Mouse (Mus musculus): ENCODE results near the gene Slc18a3.

Gene Slc18a3

DNA sequence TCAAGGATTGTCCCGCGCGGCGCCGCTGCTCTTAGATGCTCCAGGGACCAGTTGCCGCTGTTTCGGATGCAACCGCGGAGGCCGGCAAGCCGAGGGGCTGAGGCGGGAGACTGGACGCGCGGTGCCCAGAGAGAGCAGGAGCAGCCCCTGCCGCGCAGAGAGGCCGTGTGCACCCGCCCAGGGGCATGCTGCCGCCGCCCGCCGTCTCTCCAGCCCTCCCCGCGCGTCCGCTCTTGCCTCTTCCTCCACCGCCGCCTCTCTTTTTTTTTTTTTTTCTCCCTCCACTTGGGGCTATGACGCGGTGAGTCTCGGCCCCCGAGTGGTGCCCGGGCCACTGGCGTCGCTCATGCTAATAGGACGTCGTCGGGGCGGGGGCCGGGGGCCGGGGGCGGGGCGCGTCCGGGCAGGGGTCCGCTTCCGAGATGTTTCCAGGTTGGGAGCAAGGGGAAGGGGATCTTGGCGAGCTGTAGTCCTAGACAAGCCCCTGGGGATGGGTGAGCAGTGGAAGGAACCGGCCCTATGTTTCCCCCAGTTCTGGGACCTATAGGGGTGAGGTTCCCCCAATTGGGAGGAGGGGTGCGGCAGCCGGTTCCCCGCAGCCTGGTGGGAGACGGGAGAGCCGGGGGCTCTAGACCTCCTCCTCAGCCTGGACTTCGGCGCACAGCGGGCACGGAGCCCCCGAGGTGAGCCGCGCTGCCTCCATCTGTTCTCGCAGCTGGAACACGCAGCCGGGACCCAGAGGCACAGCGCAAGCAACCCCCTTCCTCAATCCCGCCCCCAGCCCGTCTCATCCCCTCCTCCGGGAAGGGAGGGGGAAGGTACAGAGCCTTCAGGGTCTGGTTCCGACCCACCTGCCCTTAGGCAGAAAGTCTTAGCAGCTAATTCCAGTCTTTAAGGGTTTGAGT, at the start of gene Slc18a3:
TSS of gene Slc18a3 (minus strand) at position 250 of the 905 bp plus-strand sequence.
- DNase-seq, result no peak

DNA sequence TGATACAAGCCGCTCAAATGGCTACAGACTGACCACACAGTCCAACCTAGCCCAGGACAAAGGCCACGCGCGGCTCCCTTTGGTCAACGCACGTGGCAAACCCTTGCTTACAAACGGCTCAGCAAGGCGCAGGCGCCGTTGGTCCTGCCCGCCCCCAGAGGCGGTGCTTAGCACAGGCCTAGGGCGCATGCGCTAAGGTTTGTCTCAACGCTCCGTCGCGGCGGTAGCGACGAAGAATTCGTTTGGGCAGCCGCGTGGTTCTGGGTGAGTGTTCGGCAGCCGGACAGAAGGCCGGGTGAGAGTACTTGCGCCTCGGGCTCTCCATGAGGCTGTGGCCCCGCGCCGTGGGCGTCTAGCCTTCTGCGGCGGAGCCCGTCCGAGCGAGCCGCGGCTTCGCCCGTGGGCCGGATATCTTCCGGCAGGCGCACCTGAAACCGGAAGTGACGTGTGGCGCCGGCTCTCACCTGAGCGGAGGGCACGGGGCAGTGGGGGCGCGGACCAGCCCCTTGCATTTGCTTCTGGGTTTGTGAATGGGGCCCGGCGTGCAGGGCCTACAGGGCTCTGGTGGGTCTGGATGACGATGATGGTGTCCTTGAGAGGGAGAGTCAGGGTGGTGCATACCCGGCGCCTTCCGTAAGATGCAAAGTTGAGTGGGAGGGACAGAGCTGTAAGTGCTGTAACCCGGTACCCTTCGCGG, 48.8 kb upstream of the Slc18a3 start, which contains the start of gene Ercc6:
TSS of gene Ercc6 (plus strand) at position 186 of the 697 bp plus-strand sequence.
- peak; percentile 92 for DNase-seq

DNA sequence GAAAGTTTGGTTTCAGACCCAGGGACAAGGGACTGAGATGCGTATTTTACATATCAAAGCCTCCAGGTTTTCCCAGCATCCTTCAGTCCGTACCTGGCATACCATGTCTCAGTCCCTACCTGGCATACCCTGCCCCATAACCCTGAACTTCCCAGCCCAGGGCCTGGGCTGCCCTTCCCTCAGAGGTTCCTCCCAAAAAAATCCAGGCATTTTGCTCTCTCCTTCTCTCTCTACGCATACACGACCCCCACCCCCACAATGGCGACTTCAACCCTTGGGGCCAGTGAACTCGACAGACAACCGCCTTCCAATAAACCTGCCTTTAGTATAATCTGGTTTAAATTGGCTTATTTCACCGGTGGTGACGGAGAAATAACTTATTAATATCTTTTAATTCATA, 48.3 kb upstream of the Slc18a3 start:
- DNase-seq, result no peak

DNA sequence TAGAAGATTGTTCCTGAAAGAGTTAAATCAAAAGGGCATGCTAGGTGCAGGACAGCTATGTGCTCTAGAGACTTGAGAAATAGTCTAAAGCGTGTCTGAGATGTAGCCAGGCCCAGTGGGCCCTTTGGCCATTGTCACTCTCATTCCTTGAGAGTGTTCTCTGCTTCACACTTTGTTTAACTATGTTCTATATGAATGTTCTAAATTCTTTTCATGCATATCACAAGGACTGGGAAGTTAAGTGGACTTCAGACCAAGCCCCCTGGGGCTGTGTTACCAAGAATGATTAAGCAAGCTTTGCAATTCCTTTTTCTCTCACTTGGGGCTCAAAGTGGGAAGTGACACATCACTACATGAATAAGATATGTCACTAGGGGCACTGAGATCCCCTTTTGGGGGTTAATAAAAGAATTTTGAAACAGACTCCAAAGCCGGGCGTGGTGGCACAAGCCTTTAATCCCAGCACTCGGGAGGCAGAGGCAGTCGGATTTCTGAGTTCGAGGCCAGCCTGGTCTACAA, 44.9 kb upstream of the Slc18a3 start:
- no peak for DNase-seq

DNA sequence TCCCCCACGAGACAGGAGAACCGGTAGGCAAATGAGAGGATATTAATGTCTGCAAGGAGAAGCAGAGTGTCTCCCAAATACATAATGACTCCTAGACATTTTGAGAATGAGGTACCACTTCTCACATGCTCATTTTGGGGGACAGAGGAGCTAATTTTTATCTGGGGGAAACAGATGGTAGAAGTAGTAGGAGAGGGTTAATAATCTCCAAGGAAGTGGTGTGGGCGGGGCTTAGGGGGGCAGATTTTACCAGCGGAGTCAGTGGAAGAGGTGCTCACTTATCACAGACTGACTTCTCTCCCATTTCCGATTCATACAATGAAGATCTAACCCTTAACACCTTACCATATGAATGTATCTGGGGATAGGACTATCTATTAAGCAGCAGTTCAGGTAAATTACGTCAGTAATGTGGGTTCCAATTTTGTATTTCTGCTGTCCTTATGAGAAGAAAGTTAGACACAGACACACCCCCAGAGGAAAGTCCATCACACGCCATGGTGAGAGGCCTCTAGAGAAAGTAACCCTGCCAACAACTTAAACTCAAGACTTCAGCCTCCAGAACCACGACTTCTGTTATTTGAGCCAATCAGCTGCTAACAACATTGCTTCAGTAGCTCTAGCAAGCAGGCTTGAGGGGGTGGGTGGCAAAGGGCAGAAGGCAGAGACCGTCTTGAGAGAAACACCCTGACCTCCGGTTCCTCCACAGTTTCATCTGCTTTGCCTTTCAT, 43.6 kb upstream of the Slc18a3 start:
- DNase-seq, result no peak

DNA sequence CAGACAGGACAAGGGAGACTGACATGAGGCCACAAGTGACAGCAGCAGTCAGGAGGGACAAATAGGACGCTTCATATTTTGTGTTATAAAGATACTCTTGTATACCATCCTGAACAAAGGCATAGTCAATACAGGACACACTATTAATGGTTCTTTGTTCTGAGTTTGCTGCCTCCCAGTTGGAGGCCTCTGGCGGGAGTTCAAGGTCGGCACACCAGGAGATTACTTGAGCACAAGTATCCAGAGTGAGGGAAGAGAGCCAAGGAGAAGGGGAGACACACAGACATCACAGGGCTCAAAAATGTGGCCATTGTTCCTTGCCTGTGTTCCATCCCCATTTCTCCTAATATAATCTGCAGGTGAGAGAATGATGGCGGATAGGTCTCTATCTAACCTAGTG, 42.6 kb upstream of the Slc18a3 start:
- DNase-seq, result no peak

DNA sequence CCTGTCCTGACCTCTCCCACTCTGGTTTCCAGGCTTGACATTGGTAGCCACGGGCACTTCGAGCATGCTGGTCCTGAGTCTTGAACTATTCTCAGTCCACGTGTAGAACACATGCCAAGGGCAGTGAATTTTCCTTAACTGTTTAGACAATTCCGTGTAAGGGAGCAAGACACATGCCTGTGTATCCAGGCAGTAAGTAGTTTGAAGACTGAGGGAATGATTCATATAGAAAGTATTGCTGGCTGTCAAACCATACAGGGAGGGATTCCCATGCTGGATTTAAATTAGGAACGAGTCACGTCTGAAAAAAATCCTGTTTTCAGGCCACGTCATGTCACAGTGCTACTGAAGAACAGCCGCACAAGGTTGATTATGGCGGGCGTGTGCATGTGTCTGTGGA, 41.7 kb upstream of the Slc18a3 start:
- DNase-seq, result no peak

DNA sequence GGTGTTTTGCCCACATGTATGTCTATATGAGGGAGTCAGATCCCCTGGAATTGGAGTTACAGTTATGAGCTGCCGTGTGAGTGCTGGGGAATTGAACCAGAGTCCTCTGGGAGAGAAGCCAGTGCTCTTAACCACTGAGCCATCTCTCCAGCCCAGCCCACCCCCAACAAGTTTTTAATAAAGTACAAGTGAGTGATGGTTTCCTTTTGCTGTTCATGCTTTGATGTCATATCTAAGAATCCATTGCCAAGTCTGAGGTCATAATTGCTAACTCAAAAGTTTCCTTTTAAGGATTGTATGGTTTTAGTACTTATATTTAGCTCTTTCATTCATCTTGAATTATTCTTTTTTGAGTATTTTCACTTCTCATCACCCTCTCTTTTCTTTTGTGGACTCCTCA, 39.2 kb upstream of the Slc18a3 start:
- no peak for DNase-seq

DNA sequence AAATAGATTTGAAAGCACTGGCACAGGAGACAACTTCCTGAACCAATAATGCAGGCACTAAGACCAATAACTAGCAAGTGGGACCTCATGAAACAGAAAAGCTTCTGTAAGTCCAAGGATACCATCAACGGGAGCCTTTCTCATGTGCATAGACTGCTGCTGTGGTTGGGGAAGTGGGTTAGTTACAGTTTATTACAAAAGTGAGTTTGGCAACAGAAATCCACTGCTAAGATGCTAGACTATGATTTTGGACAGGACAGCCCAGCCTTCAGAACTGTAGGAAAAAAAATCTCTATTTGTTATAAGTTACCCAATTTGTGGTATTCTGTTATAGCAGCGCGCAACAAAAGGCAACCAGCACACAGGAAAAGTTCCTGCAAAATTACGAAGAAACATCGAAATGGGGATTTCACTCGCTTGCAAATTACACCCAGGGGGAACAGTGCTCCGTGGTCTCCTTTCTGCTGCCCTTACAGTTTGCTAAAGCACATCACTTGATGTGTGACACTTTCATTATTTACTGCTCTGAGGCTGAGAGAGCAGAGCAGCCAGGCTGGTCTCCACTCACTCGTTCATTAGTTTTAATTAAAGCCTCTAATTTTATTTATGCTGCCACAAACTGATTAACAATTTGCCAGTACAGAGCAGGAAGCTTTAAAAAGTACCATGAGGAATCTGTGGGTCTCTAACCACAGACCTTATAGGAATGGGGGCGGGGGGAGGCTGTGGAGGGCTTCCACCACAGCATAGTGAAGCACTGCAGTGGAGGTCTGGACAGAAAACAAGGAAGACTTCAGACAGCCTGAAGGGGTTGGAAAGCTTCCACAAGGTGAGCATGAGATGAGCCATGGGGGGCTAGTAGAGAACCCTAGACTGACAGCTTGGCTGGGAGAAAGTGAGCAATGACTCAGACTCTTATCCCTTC, 38.4 kb upstream of the Slc18a3 start:
- DNase-seq, result no peak

DNA sequence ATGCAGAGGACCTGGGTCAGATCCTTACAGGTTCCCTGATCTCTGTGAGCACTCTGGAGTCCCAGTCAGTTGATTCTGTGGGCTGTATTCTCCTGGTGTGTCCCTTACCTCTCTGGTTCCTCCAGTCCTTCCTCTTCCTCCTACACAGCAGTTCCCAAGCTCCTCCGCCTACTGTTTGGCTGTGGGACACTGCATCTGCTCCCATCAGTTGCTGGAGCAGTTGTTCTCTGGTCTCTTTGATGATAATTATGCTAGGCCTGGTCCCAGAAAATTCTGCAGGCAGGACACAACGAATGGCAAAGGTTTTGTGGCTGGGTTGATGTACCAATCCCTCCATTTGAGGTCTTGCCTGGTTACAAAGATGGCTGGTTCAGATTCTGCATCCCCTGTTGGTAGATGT, 36.7 kb upstream of the Slc18a3 start:
- no peak for DNase-seq

DNA sequence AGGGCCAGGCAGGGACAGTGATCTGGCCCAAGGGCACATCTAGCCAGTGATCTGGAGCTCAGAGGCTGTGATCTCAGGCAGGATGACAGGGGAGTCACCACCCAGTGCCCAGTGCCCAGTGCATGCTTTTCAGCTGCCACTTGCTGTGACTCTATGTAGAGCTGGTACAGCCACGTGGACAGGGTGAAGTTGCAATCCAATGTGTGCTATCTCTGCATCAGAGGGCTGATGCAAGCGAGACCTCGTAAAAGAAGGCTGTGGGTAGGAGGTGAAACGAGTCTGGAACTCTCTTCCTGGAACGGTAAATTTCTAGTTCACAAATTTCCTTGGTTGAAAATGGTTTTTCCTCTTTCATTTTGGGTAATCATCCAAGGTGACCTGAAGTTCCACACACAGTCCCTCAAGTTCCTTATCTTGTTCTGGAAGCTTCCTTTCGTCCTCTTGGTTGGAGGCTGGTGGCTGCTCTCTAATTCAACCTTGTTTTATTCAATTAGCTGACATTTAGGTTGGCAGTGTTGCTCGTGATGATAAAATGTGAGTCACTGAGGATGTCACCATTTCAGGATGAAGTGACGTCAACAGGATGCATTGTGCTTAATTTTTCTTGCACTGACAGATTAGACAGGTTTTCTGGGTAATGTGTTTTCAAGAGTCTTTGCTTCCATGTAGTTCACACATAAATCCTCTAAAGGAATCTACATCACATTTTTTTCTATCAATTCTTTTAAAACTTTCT, 31.6 kb upstream of the Slc18a3 start:
- no peak for DNase-seq

DNA sequence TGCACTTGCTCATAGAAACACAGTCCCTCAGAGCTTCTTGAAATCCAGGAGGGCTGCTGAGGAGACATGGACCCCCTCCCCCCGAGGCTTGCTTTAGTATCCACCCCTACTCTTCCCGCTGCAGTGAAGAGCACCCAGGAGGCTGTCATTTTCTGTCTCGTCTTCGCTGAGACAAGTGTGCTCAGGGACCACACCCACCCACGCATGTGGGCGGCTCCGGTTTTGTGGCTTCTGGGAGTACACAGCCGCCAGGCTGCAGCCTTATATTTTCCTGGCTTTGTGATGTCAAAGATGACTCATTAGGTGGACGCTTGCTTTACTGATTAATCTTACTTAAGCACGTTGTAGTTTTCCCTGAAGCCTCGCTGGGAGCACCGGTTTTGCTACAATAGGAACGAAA, 27.9 kb upstream of the Slc18a3 start:
- DNase-seq, result no peak

DNA sequence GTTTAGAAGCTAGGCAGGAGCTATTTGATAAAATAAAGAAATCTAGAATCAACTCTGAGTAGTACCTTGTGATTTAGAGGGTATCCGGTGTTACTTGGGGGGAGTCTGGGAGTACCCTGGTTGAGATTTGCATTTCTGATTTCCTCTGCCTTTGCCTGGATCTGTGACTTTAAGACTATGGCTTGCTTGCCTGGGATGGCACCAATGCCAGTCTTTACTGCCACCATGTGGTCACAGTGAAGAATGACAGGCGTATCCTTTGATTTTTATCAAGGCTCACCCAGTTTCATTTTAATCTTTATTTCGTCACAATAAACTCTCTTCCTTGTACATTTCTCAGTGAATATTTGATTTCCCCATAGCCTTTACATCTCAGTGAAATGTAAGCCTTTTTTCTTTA, 17.4 kb upstream of the Slc18a3 start:
- no peak for DNase-seq

DNA sequence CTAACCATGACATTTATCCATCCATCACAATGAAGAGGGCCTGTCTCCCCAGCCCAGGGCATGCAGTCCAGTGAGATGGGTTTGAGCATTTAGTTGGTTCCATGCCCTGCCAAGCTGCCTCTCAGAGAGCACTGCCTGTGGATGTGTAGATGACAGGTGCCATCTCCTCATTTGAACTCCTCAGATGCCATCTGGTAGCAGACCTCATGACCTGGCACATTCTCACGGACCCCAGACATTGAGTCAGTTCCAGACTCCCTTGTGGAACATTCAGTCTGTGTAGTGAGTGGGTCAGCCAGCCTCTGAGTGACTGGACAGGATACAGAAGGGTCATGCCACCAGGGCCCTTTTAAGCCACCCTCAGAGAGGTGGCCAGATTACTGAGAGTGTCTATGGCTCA, 12.9 kb upstream of the Slc18a3 start:
- no peak for DNase-seq

DNA sequence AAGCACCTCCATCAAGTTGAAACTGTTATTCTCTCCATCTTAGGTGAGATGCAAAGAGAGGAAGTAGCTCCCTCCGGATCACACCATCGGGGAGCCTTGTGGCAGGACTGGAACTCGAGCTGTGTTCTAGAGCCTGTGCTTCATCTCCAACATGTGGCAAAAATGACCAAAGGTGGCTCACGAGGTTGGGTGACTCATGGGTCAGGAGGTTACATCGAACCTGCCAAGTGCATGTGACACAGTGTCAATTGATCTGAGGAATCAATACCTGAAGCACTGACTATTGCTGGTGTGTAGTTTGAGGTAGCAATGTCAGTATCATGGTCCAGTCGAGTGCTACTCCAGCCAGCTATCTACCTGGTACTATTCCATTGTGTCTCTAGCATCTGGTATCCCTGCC, 11.9 kb upstream of the Slc18a3 start:
- no peak for DNase-seq

DNA sequence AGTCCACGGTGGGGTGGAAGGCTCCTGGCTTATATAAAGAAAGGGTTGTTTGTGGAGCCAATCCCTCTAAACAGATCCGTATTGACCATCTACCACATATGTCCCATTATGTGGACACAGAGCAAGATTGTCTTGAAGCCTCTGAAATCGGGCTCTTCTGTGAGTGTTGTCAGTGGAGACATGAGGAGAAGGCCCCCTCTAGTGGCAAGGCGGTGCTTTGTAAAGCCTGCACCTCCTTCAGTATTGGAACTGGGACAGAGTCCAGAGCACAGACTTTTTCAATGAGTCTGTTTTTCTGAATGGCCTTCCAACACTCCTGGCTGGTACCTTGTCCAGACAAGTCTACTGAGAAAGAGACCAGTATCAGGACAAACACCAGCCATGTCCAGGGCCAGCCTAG, 8.3 kb upstream of the Slc18a3 start:
- DNase-seq, result peak; percentile 22

DNA sequence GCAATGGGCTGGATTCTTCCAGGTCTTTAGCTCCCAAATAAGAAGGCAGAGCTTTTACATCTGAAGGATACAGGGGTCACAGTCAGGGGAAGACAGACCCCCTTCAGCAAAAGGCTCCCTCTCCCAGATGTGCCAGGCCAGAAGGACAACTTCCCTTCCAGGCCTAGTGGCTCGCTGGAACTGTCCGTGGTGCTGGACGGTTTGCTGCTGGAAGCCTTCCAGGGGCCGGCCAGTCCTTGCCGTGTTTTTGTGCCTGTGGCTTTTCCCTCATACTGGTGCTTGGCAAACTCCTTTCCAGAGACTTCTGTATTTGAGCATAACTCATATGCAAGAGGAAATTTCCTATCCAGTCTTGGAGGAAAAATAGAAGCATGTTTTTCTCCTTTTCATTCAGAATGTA, 3.0 kb upstream of the Slc18a3 start:
- DNase-seq, result no peak

DNA sequence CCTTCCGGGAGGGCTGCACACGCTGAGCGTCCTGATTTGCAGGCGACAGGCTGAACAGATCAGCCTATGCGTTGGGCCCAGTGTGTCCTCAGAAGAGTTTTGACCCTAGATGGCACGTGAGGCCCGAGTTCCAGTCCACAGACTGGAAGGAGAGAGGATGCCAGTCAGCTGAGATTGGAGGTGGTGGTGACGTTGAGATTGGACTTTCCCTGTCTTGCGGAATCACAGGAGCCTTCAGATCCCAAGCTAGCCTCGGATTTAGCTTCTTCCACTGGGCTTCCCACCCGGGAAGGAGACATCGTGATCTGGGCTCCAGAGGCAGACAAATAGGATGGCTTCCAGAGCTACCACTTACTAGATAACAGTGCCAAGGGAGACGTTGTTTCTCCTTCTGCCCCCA, 1.2 kb upstream of the Slc18a3 start, which contains the start of gene Chat:
TSS of gene Chat (minus strand) at position 101 of the 400 bp plus-strand sequence.
- DNase-seq, result no peak

DNA sequence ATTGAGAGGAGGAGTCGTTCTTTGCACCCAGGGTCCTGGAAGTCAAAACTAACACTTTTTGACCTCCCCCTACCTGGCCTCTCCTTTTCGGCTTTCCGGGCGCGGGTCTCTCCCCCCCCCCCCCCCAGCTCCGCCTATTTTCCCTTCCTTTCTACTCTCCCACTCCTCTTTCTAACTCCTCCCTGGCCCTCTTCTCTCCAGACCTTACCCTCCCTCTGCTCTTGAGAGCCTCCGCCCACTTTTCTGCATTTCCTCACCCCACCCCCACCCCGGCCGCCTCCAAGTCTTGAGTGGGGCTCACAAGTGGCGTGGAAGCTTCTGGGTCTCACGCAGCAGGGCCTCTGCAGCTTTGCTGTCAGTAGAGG, 838 bp upstream of the Slc18a3 start:
- no peak for DNase-seq

DNA sequence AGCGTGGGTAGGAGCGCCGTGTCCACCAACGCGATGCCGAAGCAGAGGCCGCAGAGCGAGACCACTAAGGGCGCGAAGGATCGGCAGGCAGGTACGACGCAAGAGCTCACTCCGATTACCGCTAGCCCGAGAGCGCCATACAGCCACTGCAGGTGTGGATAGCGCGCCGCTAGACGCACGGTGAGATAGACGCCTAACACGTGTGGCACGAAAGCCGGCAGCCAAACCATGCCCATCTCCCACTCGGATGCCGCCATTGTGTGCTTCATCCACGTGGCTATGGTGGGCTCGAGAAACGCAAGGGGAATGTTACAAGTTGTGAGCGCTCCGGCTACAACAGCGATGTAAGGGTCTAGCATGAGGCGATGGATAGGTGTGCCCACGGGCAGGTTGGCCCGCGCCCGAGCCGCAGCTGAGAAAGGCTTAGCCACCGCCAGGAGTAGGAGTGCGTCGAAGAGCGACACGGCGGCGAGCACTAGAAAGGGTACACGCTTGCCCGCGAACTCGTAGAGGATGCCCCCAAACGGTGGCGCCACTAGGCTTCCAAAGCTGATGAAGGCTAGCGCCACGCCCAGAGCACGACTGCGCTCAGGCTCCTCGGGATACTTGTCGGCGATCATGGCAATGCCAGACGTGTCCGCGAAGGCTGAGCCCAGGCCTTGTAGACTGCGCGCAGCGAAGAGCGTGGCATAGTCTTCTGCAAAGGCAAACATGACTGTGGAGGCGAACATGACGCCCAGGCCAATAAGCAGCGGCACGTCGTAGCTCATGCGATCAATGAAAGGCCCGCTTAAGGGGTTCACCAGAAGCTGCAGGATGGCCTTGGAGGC, 1.2 kb downstream of the Slc18a3 start:
- no peak for DNase-seq

DNA sequence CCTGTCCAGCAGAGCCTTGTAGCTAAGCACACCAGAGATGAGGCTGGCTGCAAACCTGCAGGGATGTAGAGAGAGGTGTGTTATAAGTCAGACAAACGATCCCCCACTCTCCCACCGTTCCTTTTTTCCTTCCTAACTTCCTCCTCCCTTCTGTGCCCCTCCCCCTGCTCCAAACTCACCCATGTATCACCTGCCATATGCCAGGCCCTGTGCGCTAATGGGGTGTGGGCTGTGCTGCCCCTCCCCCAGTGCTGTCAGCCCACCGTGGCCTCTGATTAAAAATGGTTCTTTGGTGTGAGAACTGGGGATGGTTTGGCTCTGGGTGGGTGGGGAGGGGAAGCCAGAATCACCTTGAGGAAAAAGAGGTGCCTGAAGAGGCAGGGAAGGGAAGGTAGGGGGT, 12.1 kb downstream of the Slc18a3 start:
- DNase-seq, result no peak

Measured in thymus, postnatal 25 days (tissue).